Mouse (Mus musculus): Measurements from ENCODE around the gene Olfr692. TPM values are rescaled to one million over a fixed set of nuclear protein-coding genes. Genes with fewer than 3 reads are reported as not detected.
"Not testable (repeated sequence)": the region's sequence is repeated elsewhere in the genome, so short reads cannot be mapped to it uniquely, and the experiment has no call there.

The Olfr692 gene
- total RNA-seq (2021), result not detected
- long read RNA-seq, experiment 1, result 0 reads
- long read RNA-seq, experiment 2, result 0 reads

GRCm38 (mm10) chr7:105367930-105368329 lies at the start of gene Olfr692:
TSS of gene Olfr692 (plus strand) at chr7:105368230.
- no peak within 1 kb of the TSS for H3K4me3 ChIP-seq
- H3K27ac ChIP-seq, result no peak within 1 kb of the TSS
- intact Hi-C loops (cut with DNase I), result no loop called here
- no peak for DNase-seq (ENCODE audit: extremely low spot score in 1 of 2, low spot score in 2 of 2)
- no peak for TF ChIP-seq CTCF (IDR thresholded peaks at IDR 0.05)

- Histone ChIP-seq H3K4me3 (no peak overlapping the region), H3K27ac (no peak overlapping the region)
- no peak; the same call in 1 of the 2 replicates for TF ChIP-seq CTCF (IDR thresholded peaks at IDR 0.05)
- DNase-seq (ENCODE audit: extremely low spot score in 1 of 2, low spot score in 2 of 2), result no peak
- intact Hi-C loops (cut with DNase I), result no loop called here
Measured at GRCm38 (mm10) chr7:105325302-105325701, 42.7 kb upstream of the Olfr692 start.

GRCm38 (mm10) chr7:105334004-105334403 lies 34.0 kb upstream of the Olfr692 start, which contains the start of gene Olfr690:
TSS of gene Olfr690 (minus strand) at chr7:105334104.
- intact Hi-C loops (cut with DNase I), result no loop called here
- H3K27ac ChIP-seq, result no peak within 1 kb of the TSS
- TF ChIP-seq CTCF (IDR thresholded peaks at IDR 0.05), result no peak
- DNase-seq (ENCODE audit: extremely low spot score in 1 of 2, low spot score in 2 of 2), result no peak
- no peak within 1 kb of the TSS for H3K4me3 ChIP-seq

DNA sequence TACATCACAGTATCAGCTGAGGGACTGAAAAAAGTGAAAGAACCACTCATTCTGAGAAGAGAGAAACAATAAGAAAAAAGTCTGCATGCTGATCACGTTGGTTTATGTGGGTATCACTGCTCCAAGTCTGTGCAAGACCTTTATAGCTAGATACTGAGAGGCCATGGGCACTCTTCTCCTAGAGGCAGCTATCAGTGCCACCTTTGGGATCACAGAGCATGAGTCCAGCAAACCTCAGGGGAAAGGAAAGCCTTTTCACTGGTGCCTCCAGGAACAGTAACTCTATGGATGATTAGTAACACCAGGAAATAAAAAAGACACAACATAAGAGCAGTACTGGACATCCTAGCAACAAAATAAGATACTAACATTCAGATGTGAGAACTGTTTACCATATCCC lies 25.9 kb upstream of the Olfr692 start, which contains the start of gene Olfr691:
Olfr691 (minus strand) TSS at position 101 of the 400 bp plus-strand sequence.
- Histone ChIP-seq H3K27ac (no peak within 1 kb of the TSS), H3K4me3 (no peak within 1 kb of the TSS)
- DNase-seq (ENCODE audit: extremely low spot score in 1 of 2, low spot score in 2 of 2), result no peak
- intact Hi-C loops (cut with DNase I), result no loop called here
- TF ChIP-seq CTCF (IDR thresholded peaks at IDR 0.05), result no peak

GRCm38 (mm10) chr7:105342752-105343151 lies 25.3 kb upstream of the Olfr692 start:
- no peak for DNase-seq (ENCODE audit: extremely low spot score in 1 of 2, low spot score in 2 of 2)
- no peak overlapping the region for H3K4me3 ChIP-seq
- TF ChIP-seq CTCF (IDR thresholded peaks at IDR 0.05), result no peak
- intact Hi-C loops (cut with DNase I), result no loop called here
- H3K27ac ChIP-seq, result no peak overlapping the region

DNA sequence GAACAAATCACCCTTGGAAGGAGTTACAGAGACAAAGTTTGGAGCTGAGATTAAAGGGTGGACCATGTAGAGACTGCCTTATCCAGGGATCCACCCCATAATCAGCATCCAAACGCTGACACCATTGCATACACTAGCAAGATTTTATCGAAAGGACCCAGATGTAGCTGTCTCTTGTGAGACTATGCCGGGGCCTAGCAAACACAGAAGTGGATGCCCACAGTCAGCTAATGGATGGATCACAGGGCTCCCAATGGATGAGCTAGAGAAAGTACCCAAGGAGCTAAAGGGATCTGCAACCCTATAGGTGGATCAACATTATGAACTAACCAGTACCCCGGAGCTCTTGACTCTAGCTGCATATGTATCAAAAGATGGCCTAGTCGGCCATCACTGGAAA lies 12.0 kb upstream of the Olfr692 start:
- H3K4me3 ChIP-seq; intact Hi-C loops (cut with DNase I); H3K27ac ChIP-seq; DNase-seq (ENCODE audit: extremely low spot score in 1 of 2, low spot score in 2 of 2): not testable (repeated sequence)

DNA sequence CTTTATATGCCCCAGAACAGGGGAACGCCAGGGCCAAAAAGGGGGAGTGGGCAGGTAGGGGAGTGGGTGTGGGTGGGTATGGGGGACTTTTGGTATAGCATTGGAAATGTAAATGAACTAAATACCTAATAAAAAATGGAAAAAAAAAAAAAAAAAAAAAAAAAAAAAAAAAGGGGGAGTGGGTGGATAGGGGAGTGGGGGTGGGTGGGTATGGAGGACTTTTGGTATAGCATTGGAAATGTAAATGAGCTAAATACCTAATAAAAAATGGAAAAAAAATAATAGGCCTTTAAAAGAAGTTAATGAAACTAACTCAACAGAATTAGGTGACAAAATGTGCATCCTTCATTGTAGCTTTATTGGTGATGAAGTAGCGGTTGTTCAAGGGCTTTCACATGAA lies 11.5 kb upstream of the Olfr692 start:
- intact Hi-C loops (cut with DNase I); H3K4me3 ChIP-seq; DNase-seq (ENCODE audit: extremely low spot score in 1 of 2, low spot score in 2 of 2); H3K27ac ChIP-seq: not testable (repeated sequence)

DNA sequence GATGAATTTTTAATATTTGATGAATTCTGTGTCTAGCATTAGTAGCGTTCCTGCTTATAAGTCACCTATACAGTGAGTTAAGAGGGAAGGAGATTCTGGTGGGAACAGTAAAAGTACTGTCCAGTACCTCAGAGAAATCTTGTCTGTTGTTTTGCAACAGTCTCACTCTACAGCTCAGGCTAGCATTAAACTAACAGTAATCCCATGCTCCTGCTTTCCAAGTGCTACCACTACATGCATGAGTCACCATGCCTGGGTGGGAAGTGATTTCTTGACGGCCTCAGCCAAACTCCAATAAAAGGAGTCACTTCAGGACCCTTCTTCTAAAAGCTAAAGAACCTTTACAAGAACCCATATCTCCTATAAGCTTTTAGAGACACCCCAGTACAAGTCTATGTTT lies 6.3 kb upstream of the Olfr692 start:
- Histone ChIP-seq H3K4me3 (no peak overlapping the region), H3K27ac (no peak overlapping the region)
- no peak for TF ChIP-seq CTCF (IDR thresholded peaks at IDR 0.05)
- DNase-seq (ENCODE audit: extremely low spot score in 1 of 2, low spot score in 2 of 2), result no peak
- intact Hi-C loops (cut with DNase I), result no loop called here

- H3K27ac ChIP-seq, result no peak overlapping the region
- intact Hi-C loops (cut with DNase I), result no loop called here
- no peak overlapping the region for H3K4me3 ChIP-seq
- TF ChIP-seq CTCF (IDR thresholded peaks at IDR 0.05), result no peak
- DNase-seq (ENCODE audit: extremely low spot score in 1 of 2, low spot score in 2 of 2), result no peak
Measured at GRCm38 (mm10) chr7:105367268-105367667, 762 bp upstream of the Olfr692 start.

GRCm38 (mm10) chr7:105368521-105368920 lies 491 bp downstream of the Olfr692 start:
- no peak for TF ChIP-seq CTCF (IDR thresholded peaks at IDR 0.05)
- intact Hi-C loops (cut with DNase I), result no loop called here
- no peak overlapping the region for H3K4me3 ChIP-seq
- H3K27ac ChIP-seq, result no peak overlapping the region
- DNase-seq (ENCODE audit: extremely low spot score in 1 of 2, low spot score in 2 of 2), result no peak

DNA sequence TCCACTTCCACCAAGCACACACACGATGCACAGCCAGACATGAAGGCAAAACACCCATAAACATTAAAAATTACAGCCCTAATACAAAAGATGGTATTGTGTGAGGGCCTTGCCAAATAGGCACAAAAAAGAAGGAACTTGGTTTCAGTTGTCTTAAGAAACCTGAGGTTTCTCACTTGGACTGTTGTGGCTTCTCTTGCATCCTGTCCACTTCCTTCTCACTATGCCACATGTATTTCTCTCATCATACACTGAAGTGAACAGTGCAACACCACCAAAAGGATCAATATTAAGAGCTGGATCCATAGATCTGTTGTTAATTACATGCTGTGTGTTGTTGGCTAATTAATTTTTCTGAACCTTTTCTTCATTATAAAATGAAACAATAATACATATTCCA lies 4.9 kb downstream of the Olfr692 start:
- Histone ChIP-seq H3K4me3 (no peak overlapping the region), H3K27ac (no peak overlapping the region)
- intact Hi-C loops (cut with DNase I), result no loop called here
- no peak for TF ChIP-seq CTCF (IDR thresholded peaks at IDR 0.05)
- DNase-seq (ENCODE audit: extremely low spot score in 1 of 2, low spot score in 2 of 2), result no peak

- no peak for TF ChIP-seq CTCF (IDR thresholded peaks at IDR 0.05)
- intact Hi-C loops (cut with DNase I), result no loop called here
- DNase-seq (ENCODE audit: extremely low spot score in 1 of 2, low spot score in 2 of 2), result no peak
- Histone ChIP-seq H3K27ac (no peak overlapping the region), H3K4me3 (no peak overlapping the region)
Measured at GRCm38 (mm10) chr7:105373509-105373908, 5.5 kb downstream of the Olfr692 start.

DNA sequence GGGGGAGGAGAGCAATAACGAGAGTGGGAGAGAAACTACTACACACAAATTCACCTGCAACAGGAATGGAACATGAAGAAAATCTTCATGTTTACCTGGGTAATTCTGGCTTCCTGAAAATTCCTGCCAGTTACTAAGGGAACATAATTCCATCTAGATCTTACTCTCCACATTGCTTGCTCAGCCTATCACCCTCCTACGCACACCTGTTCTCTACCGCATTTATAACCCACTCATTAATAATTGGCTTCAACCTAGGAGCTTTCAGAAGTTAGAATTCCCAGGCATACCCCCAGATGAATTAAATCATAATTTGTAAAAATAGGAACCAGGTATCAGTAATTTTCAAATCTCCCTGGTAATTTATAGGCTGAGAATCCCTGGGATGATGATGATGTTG lies 5.9 kb downstream of the Olfr692 start:
- intact Hi-C loops (cut with DNase I), result no loop called here
- Histone ChIP-seq H3K4me3 (no peak overlapping the region), H3K27ac (no peak overlapping the region)
- no peak for TF ChIP-seq CTCF (IDR thresholded peaks at IDR 0.05)
- DNase-seq (ENCODE audit: extremely low spot score in 1 of 2, low spot score in 2 of 2), result no peak

All from left cerebral cortex, adult 2 months (tissue).